Mouse (Mus musculus): Measurements from ENCODE around the gene Vmn2r102. TPM values are rescaled to one million over a fixed set of nuclear protein-coding genes. Genes with fewer than 3 reads are reported as not detected.

The Vmn2r102 gene
- not detected for total RNA-seq (2021)
- long read RNA-seq, experiment 1 = 0 reads
- long read RNA-seq, experiment 2 = 0 reads

DNA sequence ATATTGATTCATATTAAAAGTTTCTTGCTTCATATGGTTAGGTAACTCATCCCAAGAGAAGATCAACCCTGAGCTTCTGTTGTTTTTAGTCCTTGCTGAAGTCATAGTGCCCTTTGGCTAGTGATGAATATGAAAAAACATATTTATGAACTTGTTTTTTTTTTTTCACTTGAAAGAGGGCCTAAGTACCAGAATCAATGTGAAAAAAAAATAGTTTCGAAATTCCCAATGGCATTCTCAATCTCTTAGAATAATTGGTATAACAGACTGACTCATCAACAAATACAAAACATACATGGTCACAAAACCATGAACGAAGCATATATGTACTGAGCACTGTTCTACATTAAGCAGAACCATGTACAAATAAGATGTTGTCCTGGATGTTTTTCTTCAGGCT is at the start of gene Vmn2r102:
Vmn2r102 (plus strand) TSS at position 301 of the 400 bp plus-strand sequence.
- DNase-seq (ENCODE audit: low spot score in 2 of 2) = no peak

DNA sequence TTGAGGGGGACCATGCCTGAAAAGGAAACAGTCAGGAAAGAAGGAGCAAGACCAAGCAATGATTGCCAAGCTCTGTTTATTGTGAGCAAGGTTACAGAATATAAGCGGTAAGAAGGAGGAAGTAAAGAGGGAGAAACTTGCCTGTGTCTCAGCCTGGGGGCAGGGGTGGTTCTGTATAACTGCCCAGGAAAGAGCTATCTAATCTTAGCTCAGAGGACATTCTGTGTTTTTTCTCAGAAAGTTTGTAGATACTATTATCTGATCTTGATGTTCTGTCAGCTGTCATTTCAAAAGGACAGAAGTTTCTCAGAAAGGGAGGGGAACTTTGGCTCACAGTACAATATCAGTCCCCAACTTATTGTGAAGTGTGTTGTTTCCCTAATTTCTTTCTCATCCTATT is 30.8 kb upstream of the Vmn2r102 start:
- DNase-seq (ENCODE audit: low spot score in 2 of 2) = no peak

DNA sequence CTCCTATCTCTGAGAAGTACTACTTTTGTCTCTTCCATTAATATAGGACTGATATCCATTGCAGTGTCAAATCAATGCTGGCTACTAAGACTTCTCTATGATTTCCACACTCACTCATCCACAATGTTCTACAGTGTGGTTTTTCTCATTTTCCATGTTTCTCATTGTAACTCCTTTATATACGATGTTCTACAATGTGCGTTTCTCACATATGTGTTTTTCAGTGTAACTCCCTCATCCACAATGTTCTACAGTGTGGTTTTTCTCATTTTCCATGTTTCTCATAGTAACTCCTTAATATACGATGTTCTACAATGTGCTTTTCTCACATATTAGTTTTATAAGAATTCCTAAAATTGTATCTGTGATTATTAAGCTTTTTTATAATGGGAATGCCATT is 1.7 kb upstream of the Vmn2r102 start:
- no peak for DNase-seq (ENCODE audit: low spot score in 2 of 2)

DNA sequence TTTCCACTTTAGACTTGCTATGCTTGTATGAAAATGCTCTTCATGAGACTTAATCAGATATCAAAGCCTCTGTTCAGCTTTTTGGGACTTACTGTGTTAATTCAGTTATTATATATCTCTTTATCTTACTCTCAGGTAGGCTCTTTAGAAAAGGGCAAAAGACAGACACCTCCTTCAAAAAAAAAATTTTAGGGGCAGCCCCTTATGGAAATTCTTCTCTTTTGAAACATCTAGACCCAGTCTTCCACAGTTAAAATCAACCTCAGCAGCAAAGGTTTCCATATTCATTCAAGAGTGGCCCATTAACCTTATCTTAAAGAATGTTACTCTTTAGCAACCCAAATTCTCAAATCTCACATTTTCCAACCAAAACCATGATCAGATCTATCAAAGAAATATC is 31.9 kb downstream of the Vmn2r102 start:
- no peak for DNase-seq (ENCODE audit: low spot score in 2 of 2)

Other genes with a start within 250 kb of the Vmn2r102 start
- gene Vmn2r100, start 155.6 kb upstream of the Vmn2r102 start, total RNA-seq (2021) = not detected
- gene Vmn2r101, start 83.1 kb upstream of the Vmn2r102 start, total RNA-seq (2021) = not detected
- gene Vmn2r103, start 113.0 kb downstream of the Vmn2r102 start, total RNA-seq (2021) = not detected

Measured in adrenal gland, postnatal 4 days (tissue).